Comparison of ENCODE assay signal across 22 mouse cellular contexts in the genomic region with DNA sequence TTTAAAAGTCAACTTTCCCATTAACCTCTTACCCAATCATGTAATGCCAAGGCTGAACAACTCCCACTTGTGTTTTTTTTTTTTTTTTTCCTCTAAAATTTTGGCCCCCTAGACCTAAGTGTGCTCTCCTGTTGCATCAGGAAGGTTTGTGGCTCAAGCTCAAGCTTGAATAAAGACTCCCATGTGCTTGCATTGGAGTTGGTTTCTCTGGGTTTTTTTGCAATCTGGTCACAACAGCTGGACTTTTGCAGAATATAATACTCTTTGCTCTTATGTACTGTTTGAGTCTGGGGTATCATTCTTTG. TPM values are rescaled to one million over a fixed set of nuclear protein-coding genes. Genes with fewer than 3 reads are reported as not detected.
"Had no signal": no experiment of that assay in that cellular context is flagged by ENCODE, and none has a peak within 500 bp of the region (broad histone marks: within the 10 kb centered on the region; RNA-seq: fewer than 3 reads in every experiment).

No protein-coding gene starts in this region.

- H3K27me3 ChIP-seq: lung, embryonic 15.5 days; midbrain, embryonic 13.5 days; midbrain, embryonic 15.5 days; neural tube, embryonic 13.5 days; neural tube, embryonic 15.5 days; stomach, embryonic 15.5 days had no signal

- H3K4me2 ChIP-seq: lung, embryonic 15.5 days; midbrain, embryonic 11.5 days; midbrain, embryonic 13.5 days; midbrain, embryonic 15.5 days; neural tube, embryonic 13.5 days; neural tube, embryonic 15.5 days; stomach, embryonic 15.5 days had no signal

- H3K4me3 ChIP-seq: lung, embryonic 15.5 days; megakaryocyte, embryonic 14.5 days; midbrain, embryonic 13.5 days; midbrain, embryonic 15.5 days; neural tube, embryonic 13.5 days; neural tube, embryonic 15.5 days; stomach, embryonic 15.5 days had no signal

- H3K4me1 ChIP-seq: midbrain, embryonic 13.5 days; midbrain, embryonic 15.5 days; neural tube, embryonic 13.5 days; neural tube, embryonic 15.5 days; stomach, embryonic 15.5 days had no signal

- H3K36me3 ChIP-seq: lung, embryonic 15.5 days; midbrain, embryonic 13.5 days; midbrain, embryonic 15.5 days; neural tube, embryonic 13.5 days; neural tube, embryonic 15.5 days; stomach, embryonic 15.5 days had no signal

- H3K27ac ChIP-seq: liver, embryonic 14.5 days; lung, embryonic 15.5 days; macrophage; midbrain, embryonic 13.5 days; midbrain, embryonic 15.5 days; neural tube, embryonic 13.5 days; neural tube, embryonic 15.5 days; stomach, embryonic 15.5 days; stomach, postnatal 0 days had no signal

- H3K9me3 ChIP-seq: lung, embryonic 15.5 days; midbrain, embryonic 13.5 days; midbrain, embryonic 15.5 days; neural tube, embryonic 13.5 days; neural tube, embryonic 15.5 days; stomach, embryonic 15.5 days had no signal

- H3K9ac ChIP-seq: liver, embryonic 14.5 days; lung, embryonic 15.5 days; midbrain, embryonic 13.5 days; midbrain, embryonic 15.5 days; neural tube, embryonic 13.5 days; neural tube, embryonic 15.5 days; stomach, embryonic 15.5 days had no signal

- DNase-seq: lung, adult 2 months; lung, postnatal 14 days; retina, postnatal 1 day; right cerebral cortex, adult 18-20 months; right cerebral cortex, postnatal 25 days; right cerebral cortex, postnatal 4 days; spleen, adult 18-20 months; thymus, postnatal 14 days; thymus, postnatal 36 days had no signal

RNA-seq across cellular contexts. Expression of a gene that starts 53.1 kb away (rescaled TPM):
- total RNA-seq: midbrain, postnatal 0 days had no signal
- polyA plus RNA-seq: midbrain, embryonic 11.5 days; midbrain, embryonic 13.5 days; midbrain, embryonic 15.5 days; midbrain, postnatal 0 days; neural tube, embryonic 11.5 days; neural tube, embryonic 13.5 days; neural tube, embryonic 15.5 days had no signal
